Mouse (Mus musculus) heart, adult 2 months (tissue): Measurements from ENCODE around the gene Rasgef1b. TPM values are rescaled to one million over a fixed set of nuclear protein-coding genes. Genes with fewer than 3 reads are reported as not detected.

ENCODE experiments used
- DNase-seq, 2 experiments: peaks; one replicate each; pipeline ENCODE4 v3.0.0; 2021
- H3K27ac ChIP-seq: fragments of 200-600 bp; 2 replicates; pipeline ENCODE4 v1.8.1; 2022
- H3K27me3 ChIP-seq: fragments of 200-500 bp; 2 replicates; pipeline ENCODE4 v1.6.1; 2012; ENCODE audit warnings: mild to moderate bottlenecking, low read length, inconsistent platforms, mixed read lengths; ENCODE audit not compliant: control insufficient read depth, insufficient read depth
- H3K36me3 ChIP-seq: fragments of 200-500 bp; 2 replicates; pipeline ENCODE4 v1.6.1; 2012; ENCODE audit warnings: low read length, inconsistent platforms; ENCODE audit not compliant: control insufficient read depth, insufficient read depth
- H3K4me1 ChIP-seq: fragments of 200-500 bp; 2 replicates; pipeline ENCODE4 v1.6.1; 2011; ENCODE audit warnings: low read length; ENCODE audit not compliant: control insufficient read depth, insufficient read depth
- H3K4me3 ChIP-seq: fragments of 200-600 bp; 2 replicates; pipeline ENCODE4 v1.8.1; 2022
- H3K79me2 ChIP-seq: fragments of 200-500 bp; replicated peaks from 2 replicates; pipeline ENCODE4 v1.6.1; 2012; ENCODE audit warnings: mild to moderate bottlenecking, inconsistent platforms, low read length, moderate library complexity, mixed read lengths; ENCODE audit not compliant: control insufficient read depth, insufficient read depth
- H3K9ac ChIP-seq: fragments of 200-500 bp; 2 replicates; pipeline ENCODE4 v1.6.1; 2012; ENCODE audit warnings: low read depth, mild to moderate bottlenecking, control low read depth, inconsistent platforms, low read length, mixed read lengths
- CTCF ChIP-seq: fragments of 200-600 bp; IDR thresholded peaks from 2 replicates; pipeline ENCODE4 v1.8.1; 2022; ENCODE audit warnings: antibody characterized with exemption, mild to moderate bottlenecking, moderate library complexity
- EP300 ChIP-seq: fragments of 200-500 bp; IDR thresholded peaks from 2 replicates; pipeline ENCODE4 v1.6.1; 2011; ENCODE audit warnings: low read depth, low read length, control low read depth; ENCODE audit not compliant: insufficient read depth
- POLR2A ChIP-seq: fragments of 200-500 bp; IDR thresholded peaks from 2 replicates; pipeline ENCODE4 v1.6.1; 2011; ENCODE audit warnings: mild to moderate bottlenecking, low read depth, low read length, control low read depth; ENCODE audit not compliant: insufficient read depth
- WGBS: fragments of 180-500 bp; shearing (Covaris S2); methylation state at CpG from one replicate; pipeline ENCODE4 v1.1.7; 2018; 5-methylcytosine and 5-hydroxymethylcytosine counted together
- intact Hi-C: fragments of 180-260 bp; cut with DNase I; formaldehyde crosslinking; loops from one replicate; pipeline ENCODE4 v1.15.1; 2025
- polyA plus RNA-seq: library from polyadenylated mRNA; depleted of rRNA; stranded (reverse); fragments of >200 nt; gene quantifications from 2 replicates; pipeline ENCODE4 v1.2.3, GENCODE M21; 2012
- total RNA-seq, 2 experiments: library from RNA; stranded (reverse); gene quantifications; 2 replicates each; pipeline ENCODE4 v1.2.3; 2021

Rasgef1b gene
- total and polyA plus RNA-seq, 3 experiments = 4.3 to 17.7 (median 9.3) TPM

DNA sequence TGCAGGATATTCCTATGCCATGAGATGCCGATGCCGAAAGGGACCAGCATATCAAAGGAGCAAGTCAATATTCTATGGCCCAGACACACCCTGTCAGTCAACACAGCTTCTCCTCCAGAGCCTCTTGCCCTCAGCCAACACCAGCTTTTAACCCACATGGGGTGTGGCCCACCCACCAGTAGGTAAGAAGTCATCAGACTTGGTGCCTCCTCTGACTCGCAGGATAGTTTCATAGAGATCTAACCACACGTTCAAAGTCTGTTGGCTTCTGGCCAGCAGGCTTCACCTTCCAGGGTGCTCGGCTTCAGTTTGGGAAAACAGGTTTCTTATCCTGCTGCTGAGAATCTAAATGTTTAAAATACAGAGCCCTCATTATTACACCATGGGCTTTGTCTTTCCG lies 399.8 kb downstream of the Rasgef1b start:
- Histone ChIP-seq H3K79me2 (no peaks in the 10 kb centered on the region), H3K27ac (no peak overlapping the region), H3K9ac (no peak overlapping the region), H3K36me3 (no peaks in the 10 kb centered on the region), H3K4me3 (no peak overlapping the region), H3K4me1 (no peaks in the 10 kb centered on the region), H3K27me3 (no peaks in the 10 kb centered on the region)
- TF ChIP-seq POLR2A (no peak), CTCF (no peak), EP300 (no peak)
- WGBS = 76% methylated on average over 6 of the region's 6 CpGs
- DNase-seq = no peak
- intact Hi-C loops = no loop called here

DNA sequence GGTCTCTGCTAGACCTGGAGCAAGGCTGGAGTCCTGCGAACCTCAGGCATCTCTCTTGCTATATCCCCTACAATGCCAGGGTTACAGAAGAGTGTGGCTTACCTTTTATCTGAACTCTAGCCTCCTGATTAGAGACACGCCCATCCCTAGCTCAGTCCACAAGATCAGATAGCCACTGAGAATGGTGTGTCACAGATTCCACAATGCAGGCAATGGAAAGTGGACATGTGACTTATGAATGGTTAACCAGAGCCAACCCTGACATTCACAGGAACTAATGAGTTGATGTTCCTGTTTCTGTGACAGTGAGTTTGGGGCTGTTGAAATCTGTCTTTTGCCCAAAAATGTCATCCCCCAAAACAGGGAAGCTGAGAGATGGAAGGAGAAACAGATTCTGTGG lies 401.8 kb downstream of the Rasgef1b start:
- DNase-seq = no peak
- no peak overlapping the region for H3K27ac ChIP-seq
- H3K4me1 ChIP-seq = no peaks in the 10 kb centered on the region
- no peaks in the 10 kb centered on the region for H3K79me2 ChIP-seq
- H3K36me3 ChIP-seq = no peaks in the 10 kb centered on the region
- no peak overlapping the region for H3K9ac ChIP-seq
- intact Hi-C loops = no loop called here
- 74% methylated on average over 2 of the region's 2 CpGs for WGBS
- H3K4me3 ChIP-seq = no peak overlapping the region
- TF ChIP-seq POLR2A (no peak), EP300 (no peak), CTCF (no peak)
- no peaks in the 10 kb centered on the region for H3K27me3 ChIP-seq

DNA sequence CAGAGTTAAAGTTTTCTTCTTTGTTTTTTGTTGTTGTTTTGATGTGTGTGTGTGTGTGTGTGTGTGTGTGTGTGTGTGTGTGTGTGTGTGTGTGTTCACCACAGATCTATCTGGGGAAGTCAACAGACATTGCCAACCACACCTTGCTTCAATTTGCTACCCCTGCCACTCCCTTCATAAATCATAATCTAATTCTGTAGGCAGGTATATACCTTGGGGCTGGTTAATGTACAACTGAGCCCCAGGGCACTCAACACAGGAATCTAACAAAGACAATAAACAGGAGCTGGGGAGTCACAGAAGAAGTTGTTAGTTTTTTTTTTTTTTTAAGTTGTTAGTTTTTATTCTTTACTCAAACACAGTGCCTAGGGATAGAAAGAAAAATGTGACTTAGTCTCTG lies 403.6 kb downstream of the Rasgef1b start:
- Histone ChIP-seq H3K36me3 (no peaks in the 10 kb centered on the region), H3K79me2 (no peaks in the 10 kb centered on the region), H3K4me1 (no peaks in the 10 kb centered on the region), H3K27ac (no peak overlapping the region), H3K9ac (no peak overlapping the region), H3K27me3 (no peaks in the 10 kb centered on the region), H3K4me3 (no peak overlapping the region)
- TF ChIP-seq CTCF (no peak), POLR2A (no peak), EP300 (no peak)
- intact Hi-C loops = no loop called here
- DNase-seq = no peak

DNA sequence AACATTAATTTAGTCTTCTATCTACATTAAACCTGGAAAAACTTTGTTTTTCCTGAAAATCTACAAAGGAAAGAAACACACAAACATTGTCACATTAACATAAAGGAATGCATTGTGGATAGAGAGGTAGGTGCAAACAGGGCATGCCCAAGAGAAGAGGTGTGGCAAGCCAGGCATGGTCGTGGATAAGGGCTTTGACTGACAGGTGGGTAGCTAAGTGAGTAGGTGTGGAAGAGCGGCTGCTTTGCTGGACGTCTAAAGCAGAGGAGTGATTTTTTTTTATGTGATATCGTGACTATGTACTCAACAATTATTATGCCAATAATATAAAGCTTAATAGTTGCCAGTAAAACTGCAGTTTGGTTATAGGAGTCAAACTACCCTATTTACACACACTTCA lies 408.1 kb downstream of the Rasgef1b start:
- WGBS = 66% methylated on average over 4 of the region's 4 CpGs
- no peaks in the 10 kb centered on the region for H3K36me3 ChIP-seq
- H3K27ac ChIP-seq = no peak overlapping the region
- intact Hi-C loops = no loop called here
- H3K4me3 ChIP-seq = no peak overlapping the region
- TF ChIP-seq EP300 = no peak
- no peak for TF ChIP-seq CTCF
- no peak for TF ChIP-seq POLR2A
- DNase-seq = no peak
- H3K79me2 ChIP-seq = no peaks in the 10 kb centered on the region
- H3K9ac ChIP-seq = no peak overlapping the region
- no peaks in the 10 kb centered on the region for H3K4me1 ChIP-seq
- no peaks in the 10 kb centered on the region for H3K27me3 ChIP-seq

DNA sequence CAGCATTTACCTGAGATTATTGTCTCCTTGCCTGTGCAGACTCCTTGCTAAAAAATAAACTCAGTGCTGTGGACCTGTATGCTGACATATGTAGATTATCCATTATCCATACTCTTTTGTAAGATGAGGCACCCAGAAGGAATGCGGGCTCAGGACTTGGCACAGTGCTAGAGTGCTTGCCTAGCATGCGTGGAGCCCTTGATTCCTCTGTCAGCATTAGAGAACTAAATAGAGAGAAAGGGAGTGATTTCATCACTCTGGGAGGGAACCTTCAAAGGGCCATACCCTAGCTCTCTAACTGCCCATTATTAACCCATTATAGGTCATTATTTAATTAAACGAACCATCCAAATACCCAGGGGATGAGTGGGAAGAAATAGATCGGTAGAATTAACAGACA lies 430.9 kb downstream of the Rasgef1b start:
- H3K9ac ChIP-seq = no peak overlapping the region
- TF ChIP-seq CTCF = no peak
- TF ChIP-seq EP300 = no peak
- no peak for TF ChIP-seq POLR2A

DNA sequence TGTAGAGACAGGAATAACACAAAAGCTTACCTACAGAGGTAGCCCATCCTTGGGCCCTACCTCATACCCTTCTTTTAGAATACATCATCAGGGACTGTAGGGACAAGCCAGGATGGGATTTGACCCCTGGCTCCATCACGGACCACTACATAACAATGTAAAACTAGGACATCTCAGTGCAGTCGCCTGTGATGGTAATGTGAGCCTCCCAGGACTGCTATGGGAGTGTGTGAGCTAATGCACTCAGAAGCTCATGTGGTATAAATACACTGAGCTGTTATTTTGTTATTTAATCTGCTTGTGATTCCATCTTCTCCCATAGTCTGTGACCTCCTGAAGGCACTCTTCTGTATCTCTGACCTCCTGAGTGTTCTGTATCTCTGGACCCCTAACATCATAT lies 432.5 kb downstream of the Rasgef1b start:
- intact Hi-C loops = no loop called here
- no peak for DNase-seq
- Histone ChIP-seq H3K9ac (no peak overlapping the region), H3K36me3 (no peaks in the 10 kb centered on the region), H3K4me1 (no peaks in the 10 kb centered on the region), H3K27me3 (no peaks in the 10 kb centered on the region), H3K27ac (no peak overlapping the region), H3K79me2 (no peaks in the 10 kb centered on the region), H3K4me3 (no peak overlapping the region)
- 75% methylated on average over 2 of the region's 2 CpGs for WGBS
- TF ChIP-seq CTCF (no peak), EP300 (no peak), POLR2A (no peak)

More for the DNA sequence above, 430.9 kb downstream of the Rasgef1b start:
- Histone ChIP-seq H3K27me3 (no peaks in the 10 kb centered on the region), H3K4me3 (no peak overlapping the region), H3K36me3 (no peaks in the 10 kb centered on the region), H3K4me1 (no peaks in the 10 kb centered on the region), H3K79me2 (no peaks in the 10 kb centered on the region), H3K27ac (no peak overlapping the region)
- DNase-seq = no peak
- intact Hi-C loops = no loop called here
- 61% methylated on average over 4 of the region's 4 CpGs for WGBS
